Mouse (Mus musculus) hindbrain, embryonic 11.5 days (tissue): Measurements from ENCODE around the gene Gm10837. TPM values are rescaled to one million over a fixed set of nuclear protein-coding genes. Genes with fewer than 3 reads are reported as not detected.

Experiments
- ATAC-seq: fragments of 200-750 bp; cut with Nextera tagmentation; 2 replicates; pipeline ENCODE4 v1.8.0; 2017; ENCODE audit warnings: mild to moderate bottlenecking, moderate TSS enrichment, moderate library complexity; ENCODE audit not compliant: low FRiP score
- DNase-seq: peaks from one replicate; pipeline ENCODE4 v3.0.0-alpha.2; 2015; ENCODE audit warnings: low spot score
- H3K27ac ChIP-seq: fragments of 300-500 bp; sonication (generic); 2 replicates; pipeline ENCODE4 v1.5.1; 2014; ENCODE audit warnings: mild to moderate bottlenecking, low read depth, low read length
- H3K27me3 ChIP-seq: fragments of 300-500 bp; sonication (generic); 2 replicates; pipeline ENCODE4 v1.6.1; 2014; ENCODE audit warnings: mild to moderate bottlenecking, low read length, moderate library complexity, mixed read lengths; ENCODE audit not compliant: control insufficient read depth, insufficient read depth
- H3K36me3 ChIP-seq: fragments of 300-500 bp; sonication (generic); 2 replicates; pipeline ENCODE4 v1.6.1; 2014; ENCODE audit warnings: mild to moderate bottlenecking, low read length, moderate library complexity, mixed read lengths; ENCODE audit not compliant: control insufficient read depth, insufficient read depth
- H3K4me1 ChIP-seq: fragments of 300-500 bp; sonication (generic); replicated peaks from 2 replicates; pipeline ENCODE4 v1.6.1; 2014; ENCODE audit warnings: low read length, mixed read lengths; ENCODE audit not compliant: control insufficient read depth, insufficient read depth
- H3K4me2 ChIP-seq: fragments of 300-500 bp; sonication (generic); replicated peaks from 2 replicates; pipeline ENCODE4 v1.6.1; 2014; ENCODE audit warnings: mild to moderate bottlenecking, low read depth, low read length
- H3K4me3 ChIP-seq: fragments of 300-500 bp; sonication (generic); 2 replicates; pipeline ENCODE4 v1.5.1; 2014; ENCODE audit warnings: low read depth, low read length
- H3K9ac ChIP-seq: fragments of 300-500 bp; sonication (generic); 2 replicates; pipeline ENCODE4 v1.6.1; 2014; ENCODE audit warnings: low read depth, low read length
- H3K9me3 ChIP-seq: fragments of 300-500 bp; sonication (generic); 2 replicates; pipeline ENCODE4 v1.6.1; 2016; ENCODE audit warnings: low read length; ENCODE audit not compliant: control insufficient read depth
- WGBS: fragments of 180-500 bp; shearing (Covaris S2); extraction: QIAGEN DNeasy Blood & Tissue Kit; methylation state at CpG from one replicate; pipeline ENCODE4 v1.1.7; 2014; 5-methylcytosine and 5-hydroxymethylcytosine counted together
- polyA plus RNA-seq: library from polyadenylated mRNA; unstranded; fragments of >200 nt; fragmentation: Nextera tagmentation; extraction: Ambion mirVana; gene quantifications from 2 replicates; pipeline ENCODE4 v1.2.1, GENCODE M21; 2014

Gm10837 gene
- polyA plus RNA-seq, 1 experiment from 2014 or later = 0.76 TPM

- Histone ChIP-seq H3K27ac (peak overlapping the region; percentile 20; the same call in 1 of the 2 replicates), H3K4me2 (peak overlapping the region; percentile 48), H3K4me1 (peaks cover 2% of the 10 kb centered on the region; the same call in 1 of the 2 replicates), H3K4me3 (peak overlapping the region; percentile 14; the same call in 1 of the 2 replicates), H3K27me3 (peaks cover 54% of the 10 kb centered on the region), H3K9ac (peak overlapping the region; percentile 24; the same call in 1 of the 2 replicates), H3K36me3 (no peaks in the 10 kb centered on the region), H3K9me3 (no peaks in the 10 kb centered on the region)
- 1% methylated on average over 12 of the region's 12 CpGs for WGBS
- no peak for ATAC-seq
- DNase-seq = peak; percentile 63
Measured at GRCm38 (mm10) chr14:122485635-122486181, 4.7 kb upstream of the Gm10837 start.

GRCm38 (mm10) chr14:122486611-122487010, 3.8 kb upstream of the Gm10837 start:
- Histone ChIP-seq H3K9me3 (no peaks in the 10 kb centered on the region), H3K36me3 (no peaks in the 10 kb centered on the region), H3K4me2 (no peak overlapping the region), H3K9ac (no peak overlapping the region), H3K27me3 (peaks cover 57% of the 10 kb centered on the region), H3K27ac (no peak overlapping the region), H3K4me1 (peaks cover 2% of the 10 kb centered on the region; the same call in 1 of the 2 replicates), H3K4me3 (no peak overlapping the region)
- 21% methylated on average over 1 of the region's 1 CpGs for WGBS
- ATAC-seq (no peak), DNase-seq (peak; percentile 30)

GRCm38 (mm10) chr14:122487366-122487765, 3.0 kb upstream of the Gm10837 start:
- H3K27ac ChIP-seq = no peak overlapping the region
- H3K9me3 ChIP-seq = no peaks in the 10 kb centered on the region
- H3K4me2 ChIP-seq = no peak overlapping the region
- ATAC-seq (no peak), DNase-seq (peak; percentile 52)
- H3K4me1 ChIP-seq = peaks cover 2% of the 10 kb centered on the region; the same call in 1 of the 2 replicates
- H3K9ac ChIP-seq = no peak overlapping the region
- no peaks in the 10 kb centered on the region for H3K36me3 ChIP-seq
- H3K27me3 ChIP-seq = peaks cover 55% of the 10 kb centered on the region
- WGBS = 4% methylated on average over 5 of the region's 5 CpGs
- H3K4me3 ChIP-seq = no peak overlapping the region

GRCm38 (mm10) chr14:122489041-122489440, 1.3 kb upstream of the Gm10837 start:
- Histone ChIP-seq H3K36me3 (no peaks in the 10 kb centered on the region), H3K4me3 (no peak overlapping the region), H3K4me1 (peaks cover 2% of the 10 kb centered on the region; the same call in 1 of the 2 replicates), H3K4me2 (no peak overlapping the region), H3K27me3 (peaks cover 44% of the 10 kb centered on the region), H3K27ac (no peak overlapping the region), H3K9ac (no peak overlapping the region), H3K9me3 (no peaks in the 10 kb centered on the region)
- 2% methylated on average over 5 of the region's 5 CpGs for WGBS
- ATAC-seq (no peak), DNase-seq (peak; percentile 52)

GRCm38 (mm10) chr14:122489686-122490414, 536 bp upstream of the Gm10837 start:
- no peak overlapping the region for H3K27ac ChIP-seq
- H3K27me3 ChIP-seq = peaks cover 36% of the 10 kb centered on the region
- DNase-seq = peak; percentile 57
- ATAC-seq = peak; percentile 20; the same call in 1 of the 2 replicates
- H3K4me2 ChIP-seq = peak overlapping the region; percentile 42
- no peak overlapping the region for H3K9ac ChIP-seq
- peak overlapping the region; percentile 25 for H3K4me3 ChIP-seq
- H3K36me3 ChIP-seq = no peaks in the 10 kb centered on the region
- 2% methylated on average over 12 of the region's 12 CpGs for WGBS
- no peaks in the 10 kb centered on the region for H3K4me1 ChIP-seq
- no peaks in the 10 kb centered on the region for H3K9me3 ChIP-seq

- Histone ChIP-seq H3K9me3 (no peaks in the 10 kb centered on the region), H3K27ac (no peak overlapping the region), H3K4me3 (no peak overlapping the region), H3K4me2 (no peak overlapping the region), H3K9ac (no peak overlapping the region), H3K36me3 (no peaks in the 10 kb centered on the region), H3K4me1 (no peaks in the 10 kb centered on the region), H3K27me3 (peaks cover 23% of the 10 kb centered on the region)
- 62% methylated on average over 6 of the region's 6 CpGs for WGBS
- peak; percentile 13 for DNase-seq
- ATAC-seq = no peak
Measured at GRCm38 (mm10) chr14:122491521-122491920, 1.1 kb downstream of the Gm10837 start.

GRCm38 (mm10) chr14:122492015-122492414, 1.6 kb downstream of the Gm10837 start:
- no peaks in the 10 kb centered on the region for H3K9me3 ChIP-seq
- H3K4me3 ChIP-seq = no peak overlapping the region
- peaks cover 21% of the 10 kb centered on the region for H3K27me3 ChIP-seq
- H3K27ac ChIP-seq = no peak overlapping the region
- WGBS = 68% methylated on average over 1 of the region's 1 CpGs
- H3K36me3 ChIP-seq = no peaks in the 10 kb centered on the region
- H3K4me2 ChIP-seq = no peak overlapping the region
- DNase-seq = no peak
- no peak for ATAC-seq
- no peak overlapping the region for H3K9ac ChIP-seq
- H3K4me1 ChIP-seq = no peaks in the 10 kb centered on the region

- ATAC-seq = no peak
- no peaks in the 10 kb centered on the region for H3K36me3 ChIP-seq
- no peaks in the 10 kb centered on the region for H3K4me1 ChIP-seq
- 28% methylated on average over 2 of the region's 2 CpGs for WGBS
- no peak for DNase-seq
- no peak overlapping the region for H3K4me2 ChIP-seq
- no peaks in the 10 kb centered on the region for H3K27me3 ChIP-seq
- H3K27ac ChIP-seq = no peak overlapping the region
- no peak overlapping the region for H3K4me3 ChIP-seq
- H3K9ac ChIP-seq = no peak overlapping the region
- H3K9me3 ChIP-seq = no peaks in the 10 kb centered on the region
Measured at GRCm38 (mm10) chr14:122509058-122509457, 18.7 kb downstream of the Gm10837 start.

GRCm38 (mm10) chr14:122511519-122511918, 21.1 kb downstream of the Gm10837 start:
- Histone ChIP-seq H3K27me3 (no peaks in the 10 kb centered on the region), H3K9ac (no peak overlapping the region), H3K4me1 (no peaks in the 10 kb centered on the region), H3K4me2 (no peak overlapping the region), H3K27ac (no peak overlapping the region), H3K4me3 (no peak overlapping the region), H3K36me3 (no peaks in the 10 kb centered on the region), H3K9me3 (no peaks in the 10 kb centered on the region)
- WGBS = 68% methylated on average over 3 of the region's 3 CpGs
- ATAC-seq (no peak), DNase-seq (no peak)
